In the genomic region with DNA sequence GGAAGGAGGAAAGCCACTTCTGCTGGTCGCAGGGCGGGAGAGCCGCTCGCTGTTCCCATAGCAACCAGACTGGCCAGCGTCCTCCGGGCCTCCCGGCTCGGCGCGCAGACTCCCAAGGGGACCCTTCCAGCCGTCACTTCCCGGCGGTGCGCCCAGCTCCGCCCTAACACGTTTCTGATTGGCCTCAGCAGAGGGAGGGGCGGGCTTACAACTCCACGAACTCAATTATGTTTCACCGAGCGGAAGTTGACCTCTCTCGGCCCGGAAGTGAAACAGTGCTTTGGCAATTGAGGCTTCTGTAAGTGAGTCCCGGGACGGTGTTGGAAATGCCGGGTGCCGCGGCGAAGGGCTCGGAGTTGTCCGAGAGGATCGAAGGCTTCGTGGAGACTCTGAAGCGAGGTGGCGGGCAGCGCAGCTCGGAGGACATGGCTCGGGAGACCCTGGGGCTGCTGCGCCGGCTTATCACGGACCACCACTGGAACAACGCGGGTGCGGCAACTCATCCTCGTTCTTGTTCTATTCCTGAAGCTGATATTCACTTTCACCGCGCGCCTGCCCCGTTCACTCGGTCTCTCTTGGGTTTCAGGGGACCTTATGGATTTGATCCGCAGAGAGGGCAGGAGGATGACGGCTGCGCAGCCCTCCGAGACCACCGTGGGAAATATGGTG, we compare ENCODE assay signal across 8 mouse cellular contexts. TPM values are rescaled to one million over a fixed set of nuclear protein-coding genes. Genes with fewer than 3 reads are reported as not detected.
DNase-seq lines count a peak whose midpoint lies in the region; ATAC-seq and TF ChIP-seq lines count a peak whose summit lies in the region.

Eif2b2 (plus strand) TSS at position 246 of the 669 bp plus-strand sequence.

- H3K4me1 ChIP-seq in cortical plate, adult 2 months (ENCODE audit: control insufficient read depth, insufficient read depth, low read length), result peaks cover 2% of the 10 kb centered on the region; the same call in 1 of the 2 replicates

- TF ChIP-seq CTCF in cortical plate, adult 2 months (IDR thresholded peaks at IDR 0.05; ENCODE audit: extremely low read depth, insufficient read depth, low read length), result no peak

- peak; percentile 99 for DNase-seq in gastrocnemius, postnatal 10 days
- DNase-seq in induced T-regulatory cell, adult 2 months (ENCODE audit: low read depth), result peak; percentile 98
- peak; percentile 95 to 99 for DNase-seq in left cerebral cortex, adult 9 months (ENCODE audit: low spot score in 2 of 2)
- DNase-seq in right cerebral cortex, postnatal 14 days, result peak; percentile 97
- peak; percentile 98 to 99 for DNase-seq in urinary bladder, postnatal 36 days (ENCODE audit: low spot score in 2 of 2)

- TF ChIP-seq POLR2A in cortical plate, adult 2 months (IDR thresholded peaks at IDR 0.05; ENCODE audit: extremely low read depth, insufficient read depth, low read length), result peak; percentile 22; the same call in 1 of the 2 replicates

- peak within 1 kb of the TSS; percentile 84 for H3K4me3 ChIP-seq in cortical plate, adult 2 months (ENCODE audit: insufficient read depth, low read length)

- ATAC-seq in activated CD4-positive, CD25-positive, alpha-beta regulatory T cell, adult 4 months, result peak; percentile 100
- ATAC-seq in megakaryocyte progenitor cell, adult 5-6 weeks (replicated peaks; ENCODE audit: poor library complexity), result peak; percentile 98

- no peak within 1 kb of the TSS for H3K27ac ChIP-seq in cortical plate, adult 2 months (ENCODE audit: insufficient read depth, low read length)

RNA-seq across cellular contexts. Expression of gene Eif2b2, which starts in this region (rescaled TPM):
- 10 to 100 TPM; 53.5 to 76.2 TPM for polyA plus RNA-seq in activated CD4-positive, CD25-positive, alpha-beta regulatory T cell, adult 4 months (2017; shearing (Covaris generic))
- 90.4 and 101 TPM in 2 replicates for polyA plus RNA-seq in cortical plate, adult 2 months (2012; rRNA removed)
- 10 to 100 TPM; 76.1 to 95.2 TPM for total RNA-seq in gastrocnemius, postnatal 10 days (2021)
- total RNA-seq in megakaryocyte progenitor cell, adult 5-6 weeks (2015), result 30.0 and 32.4 TPM in 2 replicates
- total RNA-seq in megakaryocyte progenitor cell, adult 5-6 weeks (2017), result 74.6 and 109 TPM in 2 replicates
